Mouse (Mus musculus) heart, embryonic 14.5 days (tissue): Measurements from ENCODE around the gene Tbc1d9b. TPM values are rescaled to one million over a fixed set of nuclear protein-coding genes. Genes with fewer than 3 reads are reported as not detected.

Source experiments
- ATAC-seq: fragments of 200-750 bp; cut with Nextera tagmentation; 2 replicates; pipeline ENCODE4 v1.8.0; 2017; ENCODE audit warnings: low read depth, moderate TSS enrichment; ENCODE audit not compliant: insufficient number of reproducible peaks, insufficient read depth, low FRiP score
- H3K27ac ChIP-seq, 2 experiments: fragments of 200-500 bp in 1 of 2; fragments of 300-500 bp in 1 of 2; sonication (generic) in 1 of 2; replicated peaks in 1 of 2; 2 replicates each; pipeline ENCODE4 v1.5.1; 2012 to 2014; ENCODE audit warnings: low read depth in 2 of 2, low read length in 2 of 2, control low read depth in 1 of 2, mild to moderate bottlenecking in 1 of 2, mixed read lengths in 1 of 2; ENCODE audit not compliant: control insufficient read depth in 1 of 2, insufficient read depth in 1 of 2
- H3K27me3 ChIP-seq: fragments of 300-500 bp; sonication (generic); 2 replicates; pipeline ENCODE4 v1.6.1; 2014; ENCODE audit warnings: mild to moderate bottlenecking, low read length, control low read depth; ENCODE audit not compliant: control insufficient read depth, insufficient read depth
- H3K36me3 ChIP-seq: fragments of 300-500 bp; sonication (generic); 2 replicates; pipeline ENCODE4 v1.6.1; 2014; ENCODE audit warnings: mild to moderate bottlenecking, control low read depth, low read length, mixed read lengths; ENCODE audit not compliant: control insufficient read depth, insufficient read depth
- H3K4me1 ChIP-seq, 2 experiments: fragments of 200-500 bp in 1 of 2; fragments of 300-500 bp in 1 of 2; sonication (generic) in 1 of 2; 2 replicates each; pipeline ENCODE4 v1.6.1; 2012 to 2014; ENCODE audit warnings: low read length in 2 of 2, control low read depth in 1 of 2, mixed read lengths in 1 of 2; ENCODE audit not compliant: control insufficient read depth in 2 of 2, insufficient read depth in 2 of 2
- H3K4me2 ChIP-seq: fragments of 300-500 bp; sonication (generic); 2 replicates; pipeline ENCODE4 v1.6.1; 2014; ENCODE audit warnings: mild to moderate bottlenecking, low read length
- H3K4me3 ChIP-seq, 2 experiments: fragments of 200-500 bp in 1 of 2; fragments of 300-500 bp in 1 of 2; sonication (generic) in 1 of 2; 2 replicates each; pipeline ENCODE4 v1.5.1; 2012 to 2014; ENCODE audit warnings: low read length in 2 of 2, mild to moderate bottlenecking in 2 of 2, control low read depth in 1 of 2, low read depth in 1 of 2, moderate library complexity in 1 of 2; ENCODE audit not compliant: control insufficient read depth in 1 of 2, insufficient read depth in 1 of 2
- H3K9ac ChIP-seq: fragments of 300-500 bp; sonication (generic); 2 replicates; pipeline ENCODE4 v1.6.1; 2014; ENCODE audit warnings: mild to moderate bottlenecking, low read length
- H3K9me3 ChIP-seq: fragments of 300-500 bp; sonication (generic); 2 replicates; pipeline ENCODE4 v1.6.1; 2016; ENCODE audit warnings: low read length, control low read depth; ENCODE audit not compliant: control insufficient read depth
- WGBS: fragments of 180-500 bp; shearing (Covaris S2); extraction: QIAGEN DNeasy Blood & Tissue Kit; methylation state at CpG from one replicate; pipeline ENCODE4 v1.1.7; 2014; 5-methylcytosine and 5-hydroxymethylcytosine counted together
- polyA plus RNA-seq: library from polyadenylated mRNA; unstranded; fragments of >200 nt; fragmentation: Nextera tagmentation; extraction: Ambion mirVana; gene quantifications from 2 replicates; pipeline ENCODE4 v1.2.1, GENCODE M21; 2014

The Tbc1d9b gene
- polyA plus RNA-seq, 1 experiment from 2014 or later = 28.7 TPM

- ATAC-seq = no peak
- H3K36me3 ChIP-seq = peaks cover 17% of the 10 kb centered on the region
- peaks cover 0 to 7% of the 10 kb centered on the region in 2 experiments; a peak in 3 of 4 replicates for H3K4me1 ChIP-seq
- H3K4me2 ChIP-seq = no peak overlapping the region
- 62% methylated on average over 6 of the region's 6 CpGs for WGBS
- no peaks in the 10 kb centered on the region for H3K9me3 ChIP-seq
- H3K4me3 ChIP-seq = no peak overlapping the region
- H3K27me3 ChIP-seq = no peaks in the 10 kb centered on the region
- no peak overlapping the region for H3K9ac ChIP-seq
- no peak overlapping the region for H3K27ac ChIP-seq
Measured at GRCm38 (mm10) chr11:50177111-50177510, 45.9 kb downstream of the Tbc1d9b start.

GRCm38 (mm10) chr11:50178532-50179488 lies 47.6 kb downstream of the Tbc1d9b start:
- Histone ChIP-seq H3K36me3 (peaks cover 17% of the 10 kb centered on the region), H3K4me3 (no peak overlapping the region), H3K27me3 (no peaks in the 10 kb centered on the region), H3K4me1 (peaks cover 2 to 15% of the 10 kb centered on the region in 2 experiments), H3K9ac (no peak overlapping the region; the same call in 1 of the 2 replicates), H3K27ac (0 out of 4 replicates have a peak overlapping the region, but pooled peaks of 1 of the 2 experiments have one; percentile 33), H3K4me2 (no peak overlapping the region), H3K9me3 (no peaks in the 10 kb centered on the region)
- ATAC-seq = no peak
- 72% methylated on average over 5 of the region's 5 CpGs for WGBS

- H3K4me2 ChIP-seq = no peak overlapping the region
- 71% methylated on average over 6 of the region's 6 CpGs for WGBS
Measured at GRCm38 (mm10) chr11:50180478-50181231, 49.5 kb downstream of the Tbc1d9b start.

GRCm38 (mm10) chr11:50182702-50183101 lies 51.5 kb downstream of the Tbc1d9b start:
- Histone ChIP-seq H3K4me3 (no peak overlapping the region), H3K4me2 (no peak overlapping the region), H3K9ac (no peak overlapping the region), H3K9me3 (no peaks in the 10 kb centered on the region), H3K27me3 (no peaks in the 10 kb centered on the region), H3K27ac (peak overlapping the region; percentile 10 to 14; a peak in 1 of 4 replicates), H3K4me1 (peaks cover 4 to 12% of the 10 kb centered on the region in 2 experiments; a peak in 3 of 4 replicates), H3K36me3 (peaks cover 13% of the 10 kb centered on the region)
- ATAC-seq = no peak
- 77% methylated on average over 4 of the region's 4 CpGs for WGBS

More at GRCm38 (mm10) chr11:50180478-50181231, 49.5 kb downstream of the Tbc1d9b start:
- Histone ChIP-seq H3K4me3 (no peak overlapping the region), H3K27ac (no peak overlapping the region), H3K36me3 (peaks cover 17% of the 10 kb centered on the region), H3K4me1 (peaks cover 4 to 13% of the 10 kb centered on the region in 2 experiments; a peak in 3 of 4 replicates), H3K9me3 (no peaks in the 10 kb centered on the region), H3K27me3 (no peaks in the 10 kb centered on the region), H3K9ac (no peak overlapping the region)
- no peak for ATAC-seq

- WGBS = 85% methylated on average over 3 of the region's 3 CpGs
- ATAC-seq = no peak
- Histone ChIP-seq H3K36me3 (peaks cover 6% of the 10 kb centered on the region), H3K4me1 (peaks cover 4 to 12% of the 10 kb centered on the region in 2 experiments; a peak in 3 of 4 replicates), H3K9me3 (no peaks in the 10 kb centered on the region), H3K9ac (no peak overlapping the region), H3K4me3 (no peak overlapping the region), H3K27ac (no peak overlapping the region), H3K27me3 (no peaks in the 10 kb centered on the region), H3K4me2 (no peak overlapping the region)
Measured at GRCm38 (mm10) chr11:50184788-50185187, 53.6 kb downstream of the Tbc1d9b start.

- Histone ChIP-seq H3K9me3 (no peaks in the 10 kb centered on the region), H3K36me3 (peaks cover 6% of the 10 kb centered on the region), H3K4me2 (no peak overlapping the region), H3K27me3 (no peaks in the 10 kb centered on the region), H3K4me3 (no peak overlapping the region), H3K9ac (no peak overlapping the region), H3K27ac (no peak overlapping the region), H3K4me1 (peaks cover 2 to 5% of the 10 kb centered on the region in 2 experiments; a peak in 2 of 4 replicates)
- ATAC-seq = no peak
- 79% methylated on average over 7 of the region's 7 CpGs for WGBS
Measured at GRCm38 (mm10) chr11:50188682-50189081, 57.5 kb downstream of the Tbc1d9b start.

- Histone ChIP-seq H3K27ac (no peak overlapping the region), H3K9ac (no peak overlapping the region), H3K27me3 (no peaks in the 10 kb centered on the region), H3K4me2 (no peak overlapping the region), H3K9me3 (no peaks in the 10 kb centered on the region), H3K36me3 (peaks cover 6% of the 10 kb centered on the region), H3K4me1 (no peaks in the 10 kb centered on the region; a peak in 1 of 4 replicates), H3K4me3 (no peak overlapping the region)
- WGBS = 67% methylated on average over 4 of the region's 4 CpGs
- no peak for ATAC-seq
Measured at GRCm38 (mm10) chr11:50190362-50190761, 59.2 kb downstream of the Tbc1d9b start.
